Mouse (Mus musculus): ENCODE measurements around the gene Gpr84. TPM values are rescaled to one million over a fixed set of nuclear protein-coding genes. Genes with fewer than 3 reads are reported as not detected.
A peak's percentile ranks its signal among the peaks of the same experiment; 100 is the strongest.

Gene Gpr84
- not detected for total RNA-seq (2021)
- long read RNA-seq, experiment 1: 0 reads
- long read RNA-seq, experiment 2: 0 reads

GRCm38 (mm10) chr15:103310365-103310910 lies at the start of gene Gpr84:
Gene Gpr84 (minus strand): TSS chr15:103310612.
- no peak for DNase-seq

GRCm38 (mm10) chr15:103359869-103360602 lies 49.6 kb upstream of the Gpr84 start:
- DNase-seq: peak; percentile 80

DNA sequence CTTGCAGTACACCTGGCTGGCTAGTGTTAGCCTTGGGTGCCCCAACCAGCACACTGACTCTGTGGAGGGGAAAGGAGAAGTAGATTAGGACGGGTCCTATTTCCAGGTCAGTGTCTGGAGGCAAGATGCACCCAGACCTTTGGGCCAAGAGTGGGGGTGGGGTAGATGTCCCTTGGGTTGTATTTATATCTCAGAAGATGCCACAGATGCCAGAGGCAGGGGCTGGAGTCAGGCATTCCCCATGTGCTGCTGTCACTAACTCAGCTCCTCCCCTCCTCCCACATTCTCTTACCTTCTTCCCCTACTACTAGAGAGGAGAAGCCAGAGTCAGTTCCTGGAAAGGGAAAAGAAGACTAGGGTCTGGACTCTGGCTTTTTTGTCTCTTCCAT lies 48.7 kb upstream of the Gpr84 start:
- no peak for DNase-seq

GRCm38 (mm10) chr15:103358278-103359121 lies 48.1 kb upstream of the Gpr84 start:
- DNase-seq: peak; percentile 65

DNA sequence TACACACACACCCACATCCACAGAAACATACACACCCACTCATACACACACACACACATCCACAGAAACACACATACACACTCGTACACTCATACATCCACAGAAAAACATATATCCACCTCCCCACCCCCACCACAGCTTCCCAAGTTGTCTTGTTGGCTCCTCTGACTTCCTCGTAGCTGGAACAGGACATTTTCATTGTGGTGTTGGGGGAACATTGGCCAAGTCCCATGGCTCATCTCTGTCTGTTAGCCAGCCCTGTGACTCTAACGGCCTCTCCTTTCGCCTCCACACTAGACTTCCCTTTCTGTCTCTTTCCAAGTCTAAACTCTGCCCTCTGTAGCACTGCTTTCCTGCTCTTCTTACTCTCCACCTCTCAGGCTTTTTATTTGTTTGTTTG lies 47.4 kb upstream of the Gpr84 start:
- no peak for DNase-seq

DNA sequence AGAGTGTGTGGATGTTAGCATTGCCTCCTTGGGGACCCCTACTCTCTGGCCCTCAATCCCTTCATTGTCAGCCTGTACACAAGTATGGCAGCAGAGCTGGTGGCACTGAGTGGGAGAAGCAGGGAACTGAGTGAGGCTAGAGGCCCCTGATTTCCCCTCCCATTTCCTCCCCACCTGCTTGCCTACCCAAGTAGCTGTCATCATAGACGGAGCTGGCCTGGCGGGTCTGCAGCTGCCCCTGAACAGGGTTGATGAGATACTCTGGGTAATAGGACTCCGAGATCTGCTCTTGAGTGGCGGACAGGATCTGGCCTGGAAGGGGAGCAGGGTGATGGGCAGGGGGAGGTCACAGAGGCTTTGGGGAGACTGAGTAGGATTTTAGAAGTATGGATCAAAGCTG lies 45.7 kb upstream of the Gpr84 start:
- DNase-seq: no peak

GRCm38 (mm10) chr15:103355420-103355819 lies 45.0 kb upstream of the Gpr84 start:
- DNase-seq: no peak

- DNase-seq: no peak
Measured at GRCm38 (mm10) chr15:103354690-103355089, 44.3 kb upstream of the Gpr84 start.

GRCm38 (mm10) chr15:103353511-103354256 lies 43.3 kb upstream of the Gpr84 start:
- DNase-seq: no peak

GRCm38 (mm10) chr15:103352856-103353255 lies 42.4 kb upstream of the Gpr84 start:
- peak; percentile 72 for DNase-seq

DNA sequence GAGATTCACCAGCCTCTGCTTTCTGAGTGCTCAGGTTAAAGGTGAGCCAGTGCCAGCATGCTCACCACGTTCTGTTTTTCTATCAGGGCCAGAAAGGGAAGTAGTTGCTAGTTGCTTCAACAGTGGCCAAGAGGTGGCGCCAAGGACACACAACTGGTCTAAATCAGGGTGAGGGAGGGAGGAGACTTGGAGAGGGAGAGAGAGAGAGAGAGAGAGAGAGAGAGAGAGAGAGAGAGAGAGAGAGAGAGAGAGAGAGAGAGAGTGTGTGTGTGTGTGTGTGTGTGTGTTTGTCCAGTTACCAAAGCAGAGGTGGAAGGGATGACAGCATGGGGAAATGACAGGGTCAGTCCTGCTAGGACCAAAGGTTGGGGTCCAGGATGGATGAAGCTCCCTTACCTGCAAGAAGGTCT lies 36.9 kb upstream of the Gpr84 start:
- peak; percentile 75 for DNase-seq

DNA sequence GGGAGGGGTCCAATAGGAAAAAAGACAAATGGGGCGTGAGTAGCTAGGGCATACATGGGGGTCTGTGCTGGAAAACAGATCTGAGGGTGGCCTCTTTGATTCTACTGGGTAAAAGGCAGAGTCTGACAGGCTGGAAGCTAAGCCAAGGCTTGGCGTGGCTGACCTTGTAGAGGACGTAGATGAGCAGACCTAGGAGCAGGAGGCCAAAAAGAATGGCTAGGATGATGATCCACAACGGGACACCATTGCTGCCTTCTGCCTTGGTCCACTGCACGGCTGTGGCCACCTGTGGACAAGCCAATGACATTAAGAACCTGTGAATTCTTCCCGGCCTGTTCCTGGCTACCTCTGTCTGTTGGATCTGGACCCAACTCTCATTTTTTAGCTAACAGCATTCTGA lies 35.4 kb upstream of the Gpr84 start:
- no peak for DNase-seq

GRCm38 (mm10) chr15:103343556-103343955 lies 33.1 kb upstream of the Gpr84 start:
- DNase-seq: no peak

DNA sequence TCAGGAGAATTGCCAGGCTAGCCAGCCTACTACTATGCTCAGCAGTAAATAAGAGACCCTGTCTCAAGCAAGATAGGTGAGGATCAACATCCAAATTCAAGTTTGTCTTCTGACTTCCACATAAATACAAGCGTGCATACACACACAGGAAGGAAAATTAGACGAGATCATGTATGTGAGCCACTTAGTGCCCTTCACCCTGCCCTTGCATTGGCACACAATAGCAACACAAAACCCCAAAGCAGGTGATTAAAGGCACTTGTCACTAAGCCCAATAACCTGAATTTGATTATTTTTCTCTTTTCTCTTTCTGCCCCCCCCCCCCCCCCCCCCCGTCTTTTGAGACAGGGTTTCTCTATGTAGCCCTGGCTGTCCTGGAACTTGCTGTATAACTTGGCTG lies 32.6 kb upstream of the Gpr84 start:
- DNase-seq: no peak

- peak; percentile 85 for DNase-seq
Measured at GRCm38 (mm10) chr15:103342415-103342814, 32.0 kb upstream of the Gpr84 start.

DNA sequence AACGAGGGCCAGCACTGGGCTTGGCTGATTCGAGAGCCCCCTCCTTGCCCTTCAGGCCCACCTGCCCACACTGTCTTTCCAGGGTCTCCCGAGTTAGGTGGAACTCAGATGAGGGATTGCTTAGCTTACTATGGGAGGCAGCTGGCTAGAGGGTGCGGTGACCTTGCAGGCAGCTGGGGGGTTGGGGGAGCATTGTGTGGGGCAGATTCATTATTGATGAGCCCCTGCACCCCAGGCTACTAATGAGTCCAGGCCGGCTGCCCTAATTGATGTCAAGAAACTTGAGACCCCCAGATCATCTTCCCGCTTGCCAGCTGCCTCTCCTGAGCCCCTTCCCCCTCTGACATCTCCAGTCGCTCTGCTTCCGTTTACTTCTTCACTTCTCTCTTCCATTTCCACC lies 31.1 kb upstream of the Gpr84 start:
- DNase-seq: no peak

GRCm38 (mm10) chr15:103340786-103341185 lies 30.4 kb upstream of the Gpr84 start:
- no peak for DNase-seq

DNA sequence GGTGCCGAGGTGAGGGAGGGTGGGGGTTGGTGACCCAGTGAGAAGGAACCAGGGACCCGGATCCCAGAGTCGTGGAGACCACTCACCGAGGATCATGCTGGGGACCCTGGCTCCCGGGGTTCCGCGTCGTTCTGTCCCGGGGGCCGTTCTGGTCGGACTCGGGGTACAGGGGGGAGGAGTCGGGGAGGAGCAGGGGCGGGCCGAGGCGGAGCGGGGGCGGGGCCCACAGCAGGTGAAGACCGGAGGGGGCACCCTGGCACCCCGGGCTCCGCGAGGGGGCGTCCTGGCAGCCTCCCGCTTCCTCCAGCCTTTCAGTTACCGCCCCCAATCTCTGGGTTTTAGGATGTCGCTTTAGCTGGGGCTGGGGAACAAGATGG lies 29.5 kb upstream of the Gpr84 start, which contains the start of gene Zfp385a:
Zfp385a (minus strand) TSS at position 133 of the 377 bp plus-strand sequence.
- DNase-seq: peak; percentile 71

GRCm38 (mm10) chr15:103339166-103339960 lies 29.0 kb upstream of the Gpr84 start:
- DNase-seq: no peak

GRCm38 (mm10) chr15:103338829-103339165 lies 28.4 kb upstream of the Gpr84 start:
- no peak for DNase-seq

DNA sequence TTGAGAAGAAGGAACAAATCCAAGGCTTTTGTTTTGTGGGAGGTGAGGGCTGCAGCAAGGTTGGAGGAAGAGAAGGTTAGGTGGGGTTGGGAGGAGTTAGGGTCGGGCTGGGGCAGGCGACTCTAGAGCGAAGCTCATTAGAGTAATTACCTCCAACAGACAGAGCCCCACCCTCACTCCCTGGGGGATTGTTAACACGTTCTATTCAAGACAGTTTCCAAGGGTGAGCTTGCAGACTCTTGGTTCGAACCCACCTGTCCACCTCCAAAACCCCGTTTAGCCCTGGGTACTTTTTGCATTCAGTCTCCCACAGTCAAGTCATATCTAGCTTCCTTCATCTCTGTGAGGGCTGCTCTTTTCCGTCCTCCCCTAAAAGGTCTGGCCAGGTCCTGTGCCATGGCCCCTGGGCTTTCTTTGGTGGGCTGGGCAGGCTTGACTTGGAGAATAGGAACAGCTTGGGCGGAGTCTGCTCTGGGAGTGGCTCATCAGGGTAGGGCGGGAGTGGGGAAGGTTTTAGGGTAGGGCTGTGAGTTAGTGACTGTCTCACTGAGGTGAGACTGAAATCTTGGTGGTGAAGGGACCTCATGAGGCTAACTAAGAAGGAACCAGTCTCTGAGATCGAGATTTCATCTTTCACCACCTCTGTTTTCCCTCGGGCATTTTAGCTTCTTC lies 26.7 kb upstream of the Gpr84 start:
- no peak for DNase-seq
